Mouse (Mus musculus) liver, embryonic 14.5 days (tissue): ENCODE data around the gene Gtf3c5. TPM values are rescaled to one million over a fixed set of nuclear protein-coding genes. Genes with fewer than 3 reads are reported as not detected.

ENCODE experiments used
- ATAC-seq: fragments of 200-750 bp; cut with Nextera tagmentation; 2 replicates; pipeline ENCODE4 v1.8.0; 2017; ENCODE audit warnings: moderate number of reproducible peaks, mild to moderate bottlenecking, moderate library complexity; ENCODE audit not compliant: insufficient read depth
- DNase-seq, 3 experiments: peaks; one replicate each; pipeline ENCODE4 v3.0.0-alpha.2; 2012 to 2013; ENCODE audit warnings: low read depth in 3 of 3, low spot score in 3 of 3
- H3K27ac ChIP-seq: fragments of 300-500 bp; sonication (generic); 2 replicates; pipeline ENCODE4 v1.5.1; 2014; ENCODE audit warnings: moderate library complexity, mild to moderate bottlenecking, control low read depth, inconsistent platforms
- H3K27me3 ChIP-seq: fragments of 300-500 bp; sonication (generic); 2 replicates; pipeline ENCODE4 v1.6.1; 2014; ENCODE audit warnings: mild to moderate bottlenecking, low read length, moderate library complexity; ENCODE audit not compliant: control insufficient read depth, insufficient read depth
- H3K36me3 ChIP-seq: fragments of 300-500 bp; sonication (generic); replicated peaks from 2 replicates; pipeline ENCODE4 v1.6.1; 2014; ENCODE audit warnings: low read depth; ENCODE audit not compliant: control insufficient read depth, insufficient read depth
- H3K4me1 ChIP-seq, 2 experiments: fragments of 200-500 bp in 1 of 2; fragments of 300-500 bp in 1 of 2; sonication (generic) in 1 of 2; replicated peaks; 2 replicates each; pipeline ENCODE4 v1.6.1; 2012 to 2014; ENCODE audit warnings: antibody characterized with exemption in 1 of 2, inconsistent platforms in 1 of 2, low read length in 1 of 2; ENCODE audit not compliant: control insufficient read depth in 2 of 2, insufficient read depth in 2 of 2
- H3K4me2 ChIP-seq: fragments of 300-500 bp; sonication (generic); 2 replicates; pipeline ENCODE4 v1.6.1; 2014; ENCODE audit warnings: low read depth, mild to moderate bottlenecking, control low read depth, moderate library complexity
- H3K4me3 ChIP-seq, 2 experiments: fragments of 200-500 bp in 1 of 2; fragments of 300-500 bp in 1 of 2; sonication (generic) in 1 of 2; 2 replicates each; pipeline ENCODE4 v1.5.1; 2012 to 2014; ENCODE audit warnings: low read depth in 2 of 2, low read length in 2 of 2, mild to moderate bottlenecking in 2 of 2, control low read depth in 1 of 2, inconsistent platforms in 1 of 2, moderate library complexity in 1 of 2; ENCODE audit not compliant: insufficient read depth in 1 of 2
- H3K9ac ChIP-seq: fragments of 300-500 bp; sonication (generic); replicated peaks from 2 replicates; pipeline ENCODE4 v1.6.1; 2014; ENCODE audit warnings: mild to moderate bottlenecking, control low read depth, moderate library complexity
- H3K9me3 ChIP-seq: fragments of 300-500 bp; sonication (generic); 2 replicates; pipeline ENCODE4 v1.6.1; 2016; ENCODE audit warnings: low read length, mixed read lengths; ENCODE audit not compliant: control insufficient read depth
- CTCF ChIP-seq: IDR thresholded peaks from 2 replicates; pipeline ENCODE4 v1.5.1; 2016; ENCODE audit warnings: antibody characterized with exemption, low read depth, control low read depth
- EP300 ChIP-seq: IDR thresholded peaks from 2 replicates; pipeline ENCODE4 v1.6.1; 2016; ENCODE audit warnings: antibody characterized with exemption, low read depth
- WGBS: fragments of 180-500 bp; shearing (Covaris S2); extraction: QIAGEN DNeasy Blood & Tissue Kit; methylation state at CpG from one replicate; pipeline ENCODE4 v1.1.7; 2014; ENCODE audit not compliant: insufficient replicate concordance; 5-methylcytosine and 5-hydroxymethylcytosine counted together
- polyA plus RNA-seq, 2 experiments: library from polyadenylated mRNA; depleted of rRNA in 1 of 2; stranded (reverse) in 1 of 2; unstranded in 1 of 2; fragments of >200 nt; fragmentation: Nextera tagmentation in 1 of 2; extraction: Ambion mirVana in 1 of 2; gene quantifications; 2 replicates each; pipeline versions ENCODE4 v1.2.1 to v1.2.3; 2012 to 2014

Gtf3c5 gene
- polyA plus RNA-seq (2012; rRNA removed) (10.0 and 11.6 TPM in 2 replicates), polyA plus RNA-seq (2014; fragmentation: Nextera tagmentation; extraction: Ambion mirVana) (7.6 and 9.0 TPM in 2 replicates)

DNA sequence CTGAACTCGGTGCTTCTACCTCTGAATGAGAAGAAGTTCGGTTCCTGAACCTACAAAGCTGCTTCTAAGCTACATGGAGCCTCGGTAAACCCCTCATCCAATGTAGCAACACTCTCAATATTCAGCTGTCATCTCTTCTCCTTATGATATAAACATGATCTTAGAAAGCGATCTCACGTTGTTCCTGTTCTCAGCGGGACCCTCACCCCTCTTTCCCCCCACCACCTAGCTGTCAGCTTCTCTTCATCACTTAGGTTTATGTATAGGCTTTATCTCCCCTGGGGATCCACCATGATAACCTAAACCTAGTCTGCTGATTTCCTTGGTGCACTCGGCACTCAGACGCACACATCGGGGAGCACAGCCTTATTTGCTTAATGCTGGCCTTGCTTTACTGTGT, at the start of gene Gtf3c5:
Gene Gtf3c5, minus strand, starts transcription at position 101 of the 400 bp plus-strand sequence.
- Histone ChIP-seq H3K27me3 (no peaks in the 10 kb centered on the region), H3K4me1 (peaks cover 0 to 6% of the 10 kb centered on the region in 2 experiments; a peak in 2 of 4 replicates), H3K9ac (peak within 1 kb of the TSS; percentile 79), H3K36me3 (no peaks in the 10 kb centered on the region; the same call in 1 of the 2 replicates), H3K4me3 (peak within 1 kb of the TSS; percentile 86 to 99), H3K27ac (peak within 1 kb of the TSS; percentile 64), H3K9me3 (no peaks in the 10 kb centered on the region), H3K4me2 (peak within 1 kb of the TSS; percentile 85)
- no peak for TF ChIP-seq EP300
- no peak for TF ChIP-seq CTCF
- DNase-seq (no peak), ATAC-seq (no peak)
- WGBS: 69% methylated on average over 9 of the region's 9 CpGs

DNA sequence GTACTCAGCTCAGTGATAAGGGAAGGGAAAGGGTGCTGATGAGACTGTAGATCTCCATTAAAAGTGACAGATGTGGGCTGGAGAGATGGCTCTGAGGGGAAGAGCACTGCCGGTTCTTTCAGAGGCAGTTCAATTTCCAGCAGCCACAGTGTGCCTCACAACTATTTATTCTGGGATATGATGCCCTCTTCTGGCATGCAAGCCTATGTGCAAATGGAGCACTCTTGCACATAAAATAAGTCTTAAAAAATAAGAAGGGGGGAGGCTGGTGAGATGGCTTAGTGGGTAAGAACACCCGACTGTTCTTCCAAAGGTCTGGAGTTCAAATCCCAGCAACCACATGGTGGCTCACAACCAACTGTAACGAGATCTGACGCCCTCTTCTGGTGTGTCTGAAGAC, 49.6 kb upstream of the Gtf3c5 start:
- DNase-seq (no peak), ATAC-seq (no peak)

DNA sequence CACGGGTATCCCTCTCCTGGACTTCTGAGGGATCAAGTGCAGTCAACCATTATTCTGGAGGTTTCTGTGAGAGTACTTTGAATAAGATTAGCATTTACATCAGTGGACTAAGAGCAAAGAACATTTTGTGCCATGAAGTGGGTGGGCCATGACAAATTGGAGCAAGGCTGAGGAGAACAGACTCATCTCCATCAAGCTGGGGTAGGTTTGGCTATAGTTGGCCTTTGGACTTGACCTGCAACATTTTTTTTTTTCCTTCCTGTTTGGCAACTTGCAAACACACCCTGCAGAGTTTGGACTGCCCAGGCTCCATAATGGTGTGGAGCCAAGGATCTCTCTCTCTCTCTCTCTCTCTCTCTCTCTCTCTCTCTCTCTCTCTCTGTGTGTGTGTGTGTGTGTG, 49.1 kb upstream of the Gtf3c5 start:
- Histone ChIP-seq H3K4me1 (peaks cover 0 to 5% of the 10 kb centered on the region in 2 experiments; a peak in 1 of 4 replicates), H3K27ac (no peak overlapping the region), H3K4me3 (no peak overlapping the region), H3K27me3 (no peaks in the 10 kb centered on the region), H3K9me3 (no peaks in the 10 kb centered on the region), H3K9ac (no peak overlapping the region), H3K36me3 (no peaks in the 10 kb centered on the region), H3K4me2 (no peak overlapping the region)
- ATAC-seq (no peak), DNase-seq (no peak)
- no peak for TF ChIP-seq CTCF
- no peak for TF ChIP-seq EP300
- WGBS: 75% methylated on average over 1 of the region's 1 CpGs

More for the DNA sequence above, 49.6 kb upstream of the Gtf3c5 start:
- 27% methylated on average over 4 of the region's 4 CpGs for WGBS
- Histone ChIP-seq H3K27ac (no peak overlapping the region), H3K27me3 (no peaks in the 10 kb centered on the region), H3K9ac (no peak overlapping the region), H3K4me2 (no peak overlapping the region), H3K4me1 (peaks cover 0 to 5% of the 10 kb centered on the region in 2 experiments; a peak in 2 of 4 replicates), H3K4me3 (no peak overlapping the region), H3K9me3 (no peaks in the 10 kb centered on the region), H3K36me3 (no peaks in the 10 kb centered on the region)
- no peak for TF ChIP-seq EP300
- TF ChIP-seq CTCF: peak; percentile 33; the same call in 1 of the 2 replicates

DNA sequence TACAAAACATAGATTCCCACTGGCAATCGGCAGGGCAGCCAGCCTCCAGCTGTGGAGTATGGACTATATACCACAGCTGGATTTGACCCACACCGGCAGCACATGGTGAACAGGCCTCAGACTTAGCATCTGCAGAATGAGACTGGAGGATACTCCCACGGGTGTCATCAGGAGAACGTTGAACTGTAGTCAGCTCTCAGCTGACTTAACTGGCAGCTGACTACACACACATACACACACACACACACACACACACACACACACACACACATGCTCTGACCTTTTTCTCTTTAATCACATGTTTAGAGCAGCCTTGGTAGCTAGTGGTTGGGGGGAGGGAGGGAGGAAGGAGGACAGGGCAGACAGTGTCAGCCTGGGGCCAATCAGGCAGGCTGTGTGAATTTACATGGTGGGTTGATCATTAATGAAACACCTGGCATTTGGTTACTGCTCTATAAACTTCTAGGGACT, 46.4 kb upstream of the Gtf3c5 start:
- H3K4me2 ChIP-seq: no peak overlapping the region
- ATAC-seq: peak; percentile 63; the same call in 1 of the 2 replicates
- H3K9me3 ChIP-seq: no peaks in the 10 kb centered on the region
- no peak overlapping the region for H3K4me3 ChIP-seq
- peaks cover 0 to 5% of the 10 kb centered on the region in 2 experiments; a peak in 1 of 4 replicates for H3K4me1 ChIP-seq
- no peak overlapping the region for H3K27ac ChIP-seq
- no peaks in the 10 kb centered on the region for H3K27me3 ChIP-seq
- 45% methylated on average over 4 of the region's 4 CpGs for WGBS
- TF ChIP-seq CTCF (no peak), EP300 (no peak)
- no peaks in the 10 kb centered on the region for H3K36me3 ChIP-seq
- H3K9ac ChIP-seq: no peak overlapping the region
- no peak for DNase-seq

DNA sequence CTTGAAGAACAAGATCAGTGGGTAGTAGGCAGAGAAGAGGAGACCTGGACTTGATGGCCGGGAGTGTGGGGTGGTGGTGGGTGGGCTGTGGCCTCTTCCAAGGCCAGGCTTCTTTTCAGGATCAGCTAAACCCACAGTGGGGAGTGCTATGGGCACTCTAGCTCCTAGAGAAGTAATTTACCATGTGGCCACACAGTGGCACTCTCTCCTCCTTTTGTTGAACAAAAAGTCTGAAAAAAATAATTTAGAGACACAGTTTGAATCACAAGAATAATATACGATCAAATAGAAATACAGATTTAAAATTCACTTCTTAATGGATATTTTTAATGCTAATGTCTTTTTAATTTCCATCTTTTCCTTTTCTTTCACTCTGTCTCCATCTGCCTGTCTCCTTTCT, 44.5 kb upstream of the Gtf3c5 start:
- ATAC-seq: no peak
- WGBS: 46% methylated on average over 2 of the region's 2 CpGs
- Histone ChIP-seq H3K9ac (no peak overlapping the region; the same call in 1 of the 2 replicates), H3K4me3 (no peak overlapping the region), H3K27me3 (no peaks in the 10 kb centered on the region), H3K36me3 (no peaks in the 10 kb centered on the region), H3K4me1 (peaks cover 0 to 4% of the 10 kb centered on the region in 2 experiments; a peak in 1 of 4 replicates), H3K9me3 (no peaks in the 10 kb centered on the region), H3K27ac (no peak overlapping the region), H3K4me2 (no peak overlapping the region)
- no peak for DNase-seq
- TF ChIP-seq EP300 (no peak), CTCF (peak; percentile 17; the same call in 1 of the 2 replicates)
